Mouse (Mus musculus): ENCODE measurements around the gene Ccr1l1.

Ccr1l1 gene

DNA sequence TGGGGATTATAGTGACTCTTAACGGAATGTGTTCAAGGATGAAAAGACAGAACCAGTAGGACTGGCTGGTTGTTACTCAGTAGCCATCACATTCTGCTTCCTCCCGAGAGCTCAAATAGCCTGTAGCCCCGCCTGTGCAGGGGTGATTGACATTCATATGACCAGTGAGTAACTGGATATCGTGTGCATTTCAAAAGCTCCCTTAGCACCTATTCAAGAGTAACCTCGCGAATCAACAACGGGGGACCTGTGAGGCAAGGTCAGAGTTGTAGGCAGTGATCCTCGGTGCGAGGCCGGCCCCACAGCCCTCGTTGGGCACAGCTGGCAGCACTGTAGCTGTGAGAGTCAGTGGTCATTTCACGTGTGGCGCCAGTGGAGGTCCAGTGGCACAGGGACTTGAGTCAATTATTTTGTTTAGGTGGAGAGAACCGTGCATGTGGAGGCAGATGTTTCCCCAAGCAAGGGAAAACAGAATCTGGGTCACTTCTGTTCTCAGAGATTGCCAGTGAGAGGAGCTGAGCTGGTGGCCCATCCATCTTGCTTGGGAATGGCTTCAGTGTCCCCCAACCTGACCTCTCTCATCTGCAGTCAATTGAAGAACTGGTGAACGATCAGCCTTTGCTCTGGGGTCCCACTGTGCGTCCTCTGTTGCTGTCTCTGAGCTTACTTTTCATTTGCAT lies 50.8 kb downstream of the Ccr1l1 start:
- no peak for DNase-seq

Data from lung, postnatal 10 days (tissue).